Mouse (Mus musculus): ENCODE data around the gene Mdh1. TPM values are rescaled to one million over a fixed set of nuclear protein-coding genes. Genes with fewer than 3 reads are reported as not detected.

The Mdh1 gene
- polyA plus RNA-seq, 1 experiment from 2014 or later, result 379 TPM

DNA sequence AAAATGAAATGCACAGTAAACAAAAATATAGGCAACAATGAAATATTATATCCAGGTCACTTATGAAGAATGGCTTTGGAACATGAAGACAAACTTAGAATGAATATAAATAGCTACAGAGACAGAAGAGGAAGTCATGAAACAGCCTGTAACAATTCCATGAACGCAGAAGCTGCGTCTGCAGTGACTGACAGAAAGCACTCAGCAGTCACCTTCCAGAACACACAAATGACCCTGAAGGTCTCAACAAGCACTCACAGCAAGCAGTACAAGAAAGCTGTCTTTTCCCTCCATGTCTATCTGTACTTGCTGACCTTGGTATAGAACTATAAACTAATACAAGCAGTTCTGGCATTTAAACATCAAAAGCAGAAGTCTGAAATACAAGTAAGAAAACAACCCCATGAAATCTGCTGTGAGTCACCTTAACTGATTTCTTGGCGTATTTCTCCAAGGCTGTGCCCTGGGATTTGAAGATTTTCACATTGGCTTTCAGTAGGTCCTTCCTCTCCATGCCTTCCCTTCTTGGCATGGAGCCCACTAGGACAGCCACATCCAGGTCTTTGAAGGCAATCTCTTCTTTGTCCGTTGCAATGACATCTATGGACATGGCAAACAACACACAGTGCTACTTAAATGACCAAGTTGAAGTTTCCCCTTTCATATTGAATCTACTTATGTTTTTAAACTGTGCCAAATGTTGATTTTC lies 8.4 kb downstream of the Mdh1 start:
- no peak for ATAC-seq (ENCODE audit: low FRiP score, low read depth)
- Histone ChIP-seq H3K4me2 (replicated peaks) (no peak overlapping the region), H3K4me1 (no peaks in the 10 kb centered on the region), H3K27ac (no peak overlapping the region), H3K36me3 (peaks cover 52% of the 10 kb centered on the region), H3K9ac (no peak overlapping the region), H3K27me3 (replicated peaks) (no peaks in the 10 kb centered on the region), H3K4me3 (no peak overlapping the region), H3K9me3 (no peaks in the 10 kb centered on the region)
- WGBS, result 92% methylated on average over 4 of the region's 4 CpGs

DNA sequence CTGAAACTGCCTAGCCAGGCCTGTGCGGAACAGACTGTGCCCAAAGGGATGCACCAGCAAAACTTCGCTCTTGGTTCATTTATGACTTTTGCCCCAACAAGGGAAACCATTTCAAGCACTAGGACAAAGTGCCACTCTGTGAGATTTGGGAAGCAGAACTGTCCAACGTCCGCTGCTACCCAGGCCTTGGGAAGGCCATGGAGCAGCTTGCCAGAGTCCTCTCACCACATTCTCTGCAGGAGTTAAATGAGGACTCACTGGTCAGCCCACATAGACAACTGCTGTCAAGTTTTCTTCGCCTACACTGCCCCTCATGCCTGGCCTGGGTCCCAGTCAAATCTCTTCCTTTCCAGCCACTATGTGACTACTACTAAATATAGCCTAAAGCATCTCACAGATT lies 10.8 kb downstream of the Mdh1 start:
- no peaks in the 10 kb centered on the region for H3K4me1 ChIP-seq
- WGBS, result 95% methylated on average over 5 of the region's 5 CpGs
- H3K9me3 ChIP-seq, result no peaks in the 10 kb centered on the region
- no peaks in the 10 kb centered on the region for H3K27me3 ChIP-seq (replicated peaks)
- ATAC-seq (ENCODE audit: low FRiP score, low read depth), result no peak
- no peak overlapping the region for H3K4me2 ChIP-seq (replicated peaks)
- no peak overlapping the region for H3K27ac ChIP-seq
- H3K4me3 ChIP-seq, result no peak overlapping the region
- peaks cover 63% of the 10 kb centered on the region for H3K36me3 ChIP-seq
- no peak overlapping the region for H3K9ac ChIP-seq

DNA sequence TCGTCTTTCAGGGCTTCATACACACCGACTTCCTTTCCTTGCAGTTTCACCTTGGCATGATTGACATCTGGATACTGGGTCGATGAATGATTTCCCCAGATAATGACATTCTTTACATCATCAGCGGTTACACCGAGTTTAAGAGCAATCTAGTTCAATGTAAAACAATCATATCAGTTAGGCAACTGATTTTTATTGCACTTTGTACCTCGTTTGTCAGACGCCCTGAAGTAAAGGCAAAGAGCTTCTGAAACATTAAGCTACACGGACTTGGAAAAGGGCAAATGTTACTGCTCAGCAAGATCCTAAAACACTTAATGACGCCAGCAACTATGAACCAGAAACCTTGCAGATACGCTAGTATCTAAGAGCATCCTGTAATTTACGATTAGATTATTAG lies 12.4 kb downstream of the Mdh1 start:
- no peaks in the 10 kb centered on the region for H3K27me3 ChIP-seq (replicated peaks)
- no peaks in the 10 kb centered on the region for H3K4me1 ChIP-seq
- no peak overlapping the region for H3K4me3 ChIP-seq
- no peak overlapping the region for H3K4me2 ChIP-seq (replicated peaks)
- peaks cover 49% of the 10 kb centered on the region for H3K36me3 ChIP-seq
- no peak overlapping the region for H3K27ac ChIP-seq
- ATAC-seq (ENCODE audit: low FRiP score, low read depth), result no peak
- no peak overlapping the region for H3K9ac ChIP-seq
- H3K9me3 ChIP-seq, result no peaks in the 10 kb centered on the region
- 88% methylated on average over 11 of the region's 11 CpGs for WGBS

DNA sequence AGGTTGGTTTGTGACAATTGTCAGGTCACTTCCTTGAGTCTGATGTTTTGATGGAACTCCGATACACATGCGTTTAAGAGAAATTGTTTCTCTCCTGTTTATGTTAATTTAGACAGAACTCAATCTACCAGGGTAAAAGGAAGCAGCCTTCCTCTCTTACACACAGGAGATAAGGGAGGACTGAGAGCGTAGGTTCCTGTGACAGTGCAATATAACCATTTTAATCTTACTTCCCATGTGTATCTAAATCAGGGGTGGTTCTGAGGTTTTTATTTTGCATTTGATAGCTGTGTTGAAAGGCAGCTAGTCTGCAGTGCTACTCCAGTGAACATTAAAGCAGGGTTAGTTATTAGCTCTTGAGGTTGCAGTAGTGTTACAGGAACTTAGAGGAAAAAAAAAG lies 20.1 kb downstream of the Mdh1 start:
- H3K9me3 ChIP-seq, result no peaks in the 10 kb centered on the region
- H3K4me2 ChIP-seq (replicated peaks), result no peak overlapping the region
- H3K4me3 ChIP-seq, result no peak overlapping the region
- H3K4me1 ChIP-seq, result no peaks in the 10 kb centered on the region
- no peak overlapping the region for H3K9ac ChIP-seq
- no peak for ATAC-seq (ENCODE audit: low FRiP score, low read depth)
- 94% methylated on average over 3 of the region's 3 CpGs for WGBS
- no peak overlapping the region for H3K27ac ChIP-seq
- H3K36me3 ChIP-seq, result no peaks in the 10 kb centered on the region
- H3K27me3 ChIP-seq (replicated peaks), result no peaks in the 10 kb centered on the region

DNA sequence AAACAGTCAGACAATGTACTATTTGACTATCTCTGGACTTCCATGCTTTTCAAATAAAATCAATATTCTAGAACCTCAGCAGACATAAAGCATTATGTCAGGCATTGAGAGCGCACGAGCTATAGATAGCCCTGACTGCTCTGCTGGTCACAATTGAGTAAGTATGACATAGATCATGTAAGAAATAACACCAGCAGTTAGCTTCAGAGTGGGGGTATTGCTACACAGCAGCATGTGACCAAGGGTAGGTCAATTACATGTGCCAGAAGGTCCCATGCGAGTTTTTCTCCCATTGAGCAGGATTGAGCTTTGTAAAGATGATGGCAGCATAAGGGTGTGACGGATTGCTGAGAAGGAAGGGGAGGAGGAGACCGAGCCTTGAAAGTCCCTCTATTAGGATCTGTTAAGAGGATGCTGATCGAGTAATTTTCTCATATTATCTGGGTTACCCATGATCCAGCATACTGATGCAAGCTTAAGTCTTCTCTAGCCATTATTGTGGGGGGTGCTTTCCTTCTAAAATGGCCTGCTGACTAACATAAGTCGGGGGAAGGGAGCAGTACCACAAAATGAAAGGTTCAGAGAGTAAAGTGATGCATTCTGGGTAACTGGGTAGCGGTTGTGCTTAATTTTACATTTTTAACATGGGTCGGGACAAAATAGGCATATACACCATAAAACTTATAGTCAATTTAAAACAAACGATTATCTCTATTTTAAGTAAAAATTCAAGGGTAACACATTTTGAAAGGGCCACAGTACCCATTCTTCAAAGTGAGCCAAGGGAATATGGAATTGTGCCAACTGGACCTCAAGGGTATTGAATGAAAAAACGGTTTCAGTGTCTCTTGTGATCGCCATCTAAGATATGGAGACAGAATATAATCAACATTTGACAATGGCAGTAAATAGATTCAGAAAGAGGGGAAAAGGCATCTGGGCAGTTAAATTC lies 21.7 kb downstream of the Mdh1 start:
- Histone ChIP-seq H3K9me3 (no peaks in the 10 kb centered on the region), H3K27ac (no peak overlapping the region), H3K4me3 (no peak overlapping the region), H3K4me2 (replicated peaks) (no peak overlapping the region), H3K9ac (no peak overlapping the region), H3K27me3 (replicated peaks) (no peaks in the 10 kb centered on the region), H3K4me1 (no peaks in the 10 kb centered on the region), H3K36me3 (no peaks in the 10 kb centered on the region)
- WGBS, result 81% methylated on average over 12 of the region's 12 CpGs
- ATAC-seq (ENCODE audit: low FRiP score, low read depth), result peak; percentile 50; the same call in 1 of the 2 replicates

DNA sequence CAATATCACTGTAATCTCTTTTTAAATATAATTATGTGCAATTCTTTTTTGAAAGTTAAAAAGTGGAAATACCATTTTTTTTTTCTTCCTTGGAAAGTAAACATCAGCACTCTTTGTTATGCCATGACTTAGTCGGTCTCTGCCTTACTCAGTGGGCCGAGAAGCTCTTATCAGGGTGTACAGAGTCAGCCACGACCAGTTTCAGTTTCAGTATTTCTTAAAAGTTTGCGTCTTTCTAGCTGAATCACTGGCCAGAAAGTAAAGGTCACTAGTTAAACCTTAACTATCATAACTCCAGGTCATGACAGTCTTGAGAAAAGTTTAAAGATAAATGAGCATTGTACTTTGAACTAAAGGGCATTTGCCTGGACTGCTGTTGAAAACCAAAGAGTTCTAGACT lies 22.4 kb downstream of the Mdh1 start:
- H3K4me1 ChIP-seq, result no peaks in the 10 kb centered on the region
- no peaks in the 10 kb centered on the region for H3K27me3 ChIP-seq (replicated peaks)
- H3K27ac ChIP-seq, result no peak overlapping the region
- no peaks in the 10 kb centered on the region for H3K9me3 ChIP-seq
- WGBS, result 88% methylated on average over 4 of the region's 4 CpGs
- H3K36me3 ChIP-seq, result no peaks in the 10 kb centered on the region
- H3K9ac ChIP-seq, result no peak overlapping the region
- no peak for ATAC-seq (ENCODE audit: low FRiP score, low read depth)
- no peak overlapping the region for H3K4me2 ChIP-seq (replicated peaks)
- H3K4me3 ChIP-seq, result no peak overlapping the region

DNA sequence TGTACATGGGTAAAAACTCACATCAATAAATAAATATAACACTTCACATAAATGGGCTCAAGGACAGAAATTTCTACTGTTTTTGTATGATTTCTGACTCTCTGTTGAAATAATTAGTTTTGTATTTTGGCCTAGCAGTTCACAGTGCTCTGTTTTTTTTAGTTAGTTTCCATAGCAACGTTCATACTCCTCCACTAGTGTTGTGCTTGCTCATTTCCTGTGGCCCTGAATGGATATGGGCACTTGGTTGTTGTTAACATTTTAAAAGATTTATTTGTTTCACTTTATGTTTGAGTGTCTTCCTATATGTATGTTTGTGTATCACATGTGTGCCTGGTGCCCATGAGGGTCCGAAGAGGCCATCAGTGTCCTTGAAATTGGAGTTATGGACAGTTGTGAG lies 23.1 kb downstream of the Mdh1 start:
- no peak overlapping the region for H3K4me2 ChIP-seq (replicated peaks)
- no peak overlapping the region for H3K4me3 ChIP-seq
- ATAC-seq (ENCODE audit: low FRiP score, low read depth), result no peak
- no peak overlapping the region for H3K9ac ChIP-seq
- H3K27me3 ChIP-seq (replicated peaks), result no peaks in the 10 kb centered on the region
- H3K27ac ChIP-seq, result no peak overlapping the region
- WGBS, result 95% methylated on average over 2 of the region's 2 CpGs
- no peaks in the 10 kb centered on the region for H3K9me3 ChIP-seq
- H3K4me1 ChIP-seq, result no peaks in the 10 kb centered on the region
- no peaks in the 10 kb centered on the region for H3K36me3 ChIP-seq

DNA sequence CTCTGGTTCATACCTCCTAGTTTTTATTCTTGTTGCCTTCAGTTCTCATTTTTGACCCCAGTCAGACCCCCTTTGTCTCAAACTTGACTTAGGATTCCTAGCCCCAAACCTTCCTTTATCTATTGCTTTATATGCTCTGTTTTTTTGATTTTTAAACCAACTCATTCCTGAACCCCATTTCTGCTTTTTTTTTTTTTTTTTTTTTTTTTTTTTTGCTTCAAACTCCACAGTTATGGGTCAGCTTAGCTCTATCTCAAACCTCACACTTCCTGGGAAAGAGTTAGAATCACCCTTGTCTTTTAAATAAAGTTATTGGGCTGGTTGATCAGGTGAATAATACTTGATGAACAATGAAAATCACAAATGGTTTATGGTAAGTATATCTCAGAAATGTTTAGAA lies 24.6 kb downstream of the Mdh1 start:
- no peaks in the 10 kb centered on the region for H3K4me1 ChIP-seq
- no peak for ATAC-seq (ENCODE audit: low FRiP score, low read depth)
- H3K9me3 ChIP-seq, result no peaks in the 10 kb centered on the region
- no peak overlapping the region for H3K4me2 ChIP-seq (replicated peaks)
- H3K4me3 ChIP-seq, result no peak overlapping the region
- H3K9ac ChIP-seq, result no peak overlapping the region
- no peak overlapping the region for H3K27ac ChIP-seq
- no peaks in the 10 kb centered on the region for H3K27me3 ChIP-seq (replicated peaks)
- H3K36me3 ChIP-seq, result no peaks in the 10 kb centered on the region

DNA sequence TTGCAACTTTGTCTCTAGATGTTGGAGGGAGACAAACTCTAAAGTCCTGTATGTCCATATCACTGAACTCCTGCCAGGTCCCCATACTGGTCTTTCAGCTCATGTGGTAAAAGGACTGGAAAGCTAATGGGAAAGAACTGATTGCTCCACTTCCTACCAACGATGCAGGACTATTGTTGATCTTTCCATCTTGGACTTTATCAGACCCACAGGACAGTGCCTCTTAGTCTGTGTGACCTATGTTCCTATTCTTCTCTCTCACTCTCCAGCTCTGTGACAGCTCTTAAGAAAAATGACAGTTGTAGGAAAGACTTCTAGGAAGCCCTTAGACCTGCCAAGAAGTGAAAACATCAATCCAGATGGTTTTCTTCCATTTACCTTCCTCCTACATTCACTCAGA lies 25.5 kb downstream of the Mdh1 start:
- Histone ChIP-seq H3K36me3 (no peaks in the 10 kb centered on the region), H3K4me1 (no peaks in the 10 kb centered on the region), H3K9me3 (no peaks in the 10 kb centered on the region), H3K9ac (no peak overlapping the region), H3K27ac (no peak overlapping the region), H3K27me3 (replicated peaks) (no peaks in the 10 kb centered on the region), H3K4me2 (replicated peaks) (no peak overlapping the region), H3K4me3 (no peak overlapping the region)
- no peak for ATAC-seq (ENCODE audit: low FRiP score, low read depth)
- WGBS, result 93% methylated on average over 1 of the region's 1 CpGs

DNA sequence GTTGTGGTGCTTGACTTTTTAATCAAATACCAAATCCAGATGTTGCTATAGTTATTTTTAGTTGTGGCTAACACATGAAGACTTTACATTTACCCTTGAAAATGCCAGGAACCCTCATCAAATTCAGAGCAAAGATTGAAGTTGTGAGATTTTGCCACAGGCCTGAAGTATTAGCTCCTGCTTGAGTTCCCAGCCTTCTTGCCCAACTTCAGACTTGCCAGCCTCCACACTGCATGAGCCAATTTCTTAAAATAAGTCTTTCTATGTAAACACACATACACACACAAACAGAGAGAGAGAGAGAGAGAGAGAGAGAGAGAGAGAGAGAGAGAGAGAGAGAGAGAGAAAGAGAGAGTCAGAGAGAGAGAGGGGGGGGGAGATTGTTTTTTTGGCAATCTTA lies 26.2 kb downstream of the Mdh1 start:
- Histone ChIP-seq H3K4me3 (no peak overlapping the region), H3K9me3 (no peaks in the 10 kb centered on the region), H3K9ac (no peak overlapping the region), H3K27ac (no peak overlapping the region), H3K4me1 (no peaks in the 10 kb centered on the region), H3K4me2 (replicated peaks) (no peak overlapping the region), H3K36me3 (no peaks in the 10 kb centered on the region), H3K27me3 (replicated peaks) (no peaks in the 10 kb centered on the region)
- no peak for ATAC-seq (ENCODE audit: low FRiP score, low read depth)

DNA sequence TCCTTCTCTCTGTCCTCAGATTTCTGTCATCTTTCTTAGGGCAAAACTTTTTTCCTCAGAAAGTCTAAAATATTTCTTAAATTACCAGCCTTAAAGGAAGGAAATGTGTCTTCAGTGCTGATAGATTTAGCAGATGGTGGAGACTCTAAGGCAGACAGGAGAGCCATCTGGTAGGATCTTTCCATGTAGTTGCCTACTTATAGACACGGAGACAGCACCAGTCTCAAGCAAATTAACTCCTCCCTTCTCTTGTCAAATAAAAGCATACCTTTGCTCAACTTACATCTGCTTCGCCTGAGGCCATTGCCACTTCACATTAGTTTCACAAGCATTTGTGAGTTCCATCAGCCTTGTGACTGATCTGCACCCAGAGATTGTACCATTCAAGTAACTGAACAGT lies 27.1 kb downstream of the Mdh1 start:
- Histone ChIP-seq H3K36me3 (no peaks in the 10 kb centered on the region), H3K27me3 (replicated peaks) (no peaks in the 10 kb centered on the region), H3K4me2 (replicated peaks) (no peak overlapping the region), H3K9ac (no peak overlapping the region), H3K4me3 (no peak overlapping the region), H3K27ac (no peak overlapping the region), H3K4me1 (no peaks in the 10 kb centered on the region), H3K9me3 (no peaks in the 10 kb centered on the region)
- ATAC-seq (ENCODE audit: low FRiP score, low read depth), result no peak
- 66% methylated on average over 2 of the region's 2 CpGs for WGBS

DNA sequence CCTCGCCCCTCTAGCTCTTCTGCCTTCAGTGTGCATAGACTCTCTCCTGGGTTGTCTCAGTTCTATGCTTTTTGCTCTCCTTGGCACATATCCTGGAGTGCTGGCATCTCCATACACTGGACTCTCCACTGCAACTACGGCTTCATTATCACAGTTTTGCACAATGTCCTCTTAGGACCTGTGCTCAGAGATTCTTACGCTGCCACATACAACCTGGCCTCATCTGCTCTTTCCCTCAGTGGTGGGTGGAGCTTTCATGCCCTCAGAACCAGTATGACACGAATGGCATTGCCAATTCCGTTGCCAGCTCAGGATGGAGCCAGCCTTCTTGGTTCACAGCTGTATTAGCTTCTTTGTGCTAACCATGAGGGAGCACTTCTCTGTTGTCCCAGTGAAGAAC lies 29.4 kb downstream of the Mdh1 start:
- Histone ChIP-seq H3K36me3 (no peaks in the 10 kb centered on the region), H3K27me3 (replicated peaks) (no peaks in the 10 kb centered on the region), H3K27ac (no peak overlapping the region), H3K4me1 (no peaks in the 10 kb centered on the region), H3K4me2 (replicated peaks) (no peak overlapping the region), H3K9ac (no peak overlapping the region), H3K4me3 (no peak overlapping the region), H3K9me3 (no peaks in the 10 kb centered on the region)
- no peak for ATAC-seq (ENCODE audit: low FRiP score, low read depth)
- WGBS, result 85% methylated on average over 5 of the region's 5 CpGs

DNA sequence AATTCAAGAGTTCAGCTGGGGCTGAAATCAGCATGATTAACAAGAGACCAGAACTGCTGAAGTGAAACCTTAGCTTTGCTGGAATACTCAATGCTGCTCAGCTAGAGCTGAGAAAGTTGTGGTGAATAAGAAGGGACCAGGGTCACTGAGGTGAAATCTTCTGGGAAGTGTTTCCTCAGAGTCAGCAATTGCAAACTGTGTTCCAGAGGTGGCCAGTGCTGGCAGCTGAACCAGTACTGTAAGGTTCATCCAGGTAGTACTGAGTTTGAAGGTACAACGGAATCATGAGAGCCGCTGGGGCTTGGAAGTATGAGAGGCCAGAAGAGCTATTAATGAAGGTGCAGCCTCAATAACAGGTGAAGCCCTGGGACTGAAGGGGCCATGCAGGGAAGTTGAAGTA lies 31.5 kb downstream of the Mdh1 start:
- no peak for ATAC-seq (ENCODE audit: low FRiP score, low read depth)
- H3K4me1 ChIP-seq, result no peaks in the 10 kb centered on the region
- H3K9ac ChIP-seq, result no peak overlapping the region
- no peak overlapping the region for H3K4me3 ChIP-seq
- H3K9me3 ChIP-seq, result no peaks in the 10 kb centered on the region
- H3K36me3 ChIP-seq, result no peaks in the 10 kb centered on the region
- no peaks in the 10 kb centered on the region for H3K27me3 ChIP-seq (replicated peaks)
- 94% methylated on average over 2 of the region's 2 CpGs for WGBS
- H3K4me2 ChIP-seq (replicated peaks), result no peak overlapping the region
- no peak overlapping the region for H3K27ac ChIP-seq

All from neural tube, embryonic 12.5 days (tissue).